Mouse (Mus musculus) hindbrain, embryonic 13.5 days (tissue): ENCODE measurements around the gene Pank4. TPM values are rescaled to one million over a fixed set of nuclear protein-coding genes. Genes with fewer than 3 reads are reported as not detected.

Experiments
- ATAC-seq: fragments of 200-750 bp; cut with Nextera tagmentation; 2 replicates; pipeline ENCODE4 v1.8.0; 2017; ENCODE audit warnings: moderate TSS enrichment; ENCODE audit not compliant: low FRiP score
- H3K27ac ChIP-seq: fragments of 300-500 bp; sonication (generic); 2 replicates; pipeline ENCODE4 v1.5.1; 2015; ENCODE audit warnings: inconsistent platforms, mild to moderate bottlenecking, moderate library complexity
- H3K27me3 ChIP-seq: fragments of 300-500 bp; sonication (generic); 2 replicates; pipeline ENCODE4 v1.6.1; 2015; ENCODE audit warnings: mild to moderate bottlenecking, inconsistent platforms
- H3K36me3 ChIP-seq: fragments of 300-500 bp; sonication (generic); 2 replicates; pipeline ENCODE4 v1.6.1; 2015; ENCODE audit warnings: mild to moderate bottlenecking, inconsistent platforms
- H3K4me1 ChIP-seq: fragments of 300-500 bp; sonication (generic); replicated peaks from 2 replicates; pipeline ENCODE4 v1.6.1; 2015; ENCODE audit warnings: inconsistent platforms
- H3K4me2 ChIP-seq: fragments of 300-500 bp; sonication (generic); 2 replicates; pipeline ENCODE4 v1.6.1; 2015; ENCODE audit warnings: inconsistent platforms, mild to moderate bottlenecking, moderate library complexity
- H3K4me3 ChIP-seq: fragments of 300-500 bp; sonication (generic); 2 replicates; pipeline ENCODE4 v1.5.1; 2015; ENCODE audit warnings: mild to moderate bottlenecking, inconsistent platforms
- H3K9ac ChIP-seq: fragments of 300-500 bp; sonication (generic); 2 replicates; pipeline ENCODE4 v1.6.1; 2015; ENCODE audit warnings: mild to moderate bottlenecking, inconsistent platforms
- H3K9me3 ChIP-seq: fragments of 300-500 bp; sonication (generic); 2 replicates; pipeline ENCODE4 v1.6.1; 2016; ENCODE audit warnings: inconsistent platforms
- WGBS: fragments of 180-500 bp; shearing (Covaris S2); methylation state at CpG from one replicate; pipeline ENCODE4 v1.1.7; 2015; 5-methylcytosine and 5-hydroxymethylcytosine counted together
- polyA plus RNA-seq: library from polyadenylated mRNA; unstranded; fragments of >200 nt; fragmentation: Nextera tagmentation; extraction: Ambion mirVana; gene quantifications from 2 replicates; pipeline ENCODE4 v1.2.1, GENCODE M21; 2015

The Pank4 gene
- polyA plus RNA-seq, 1 experiment from 2014 or later = 37.4 TPM

- peak within 1 kb of the TSS; percentile 97 for H3K27ac ChIP-seq
- H3K36me3 ChIP-seq = no peaks in the 10 kb centered on the region
- ATAC-seq = peak; percentile 55
- under 1% methylated on average over 60 of the region's 65 CpGs for WGBS
- H3K9ac ChIP-seq = peak within 1 kb of the TSS; percentile 90
- peak within 1 kb of the TSS; percentile 89 for H3K4me2 ChIP-seq
- H3K27me3 ChIP-seq = peaks cover 42% of the 10 kb centered on the region
- H3K9me3 ChIP-seq = no peaks in the 10 kb centered on the region
- peak within 1 kb of the TSS; percentile 78 for H3K4me3 ChIP-seq
- peaks cover 81% of the 10 kb centered on the region for H3K4me1 ChIP-seq
Observed at GRCm38 (mm10) chr4:154960690-154961225, 3.2 kb upstream of the Pank4 start, which contains the start of gene Hes5. Gene Hes5 (plus strand): TSS chr4:154960923.

- Histone ChIP-seq H3K27ac (peak overlapping the region; percentile 97), H3K27me3 (peaks cover 42% of the 10 kb centered on the region), H3K9ac (peak overlapping the region; percentile 90), H3K4me1 (peaks cover 86% of the 10 kb centered on the region), H3K9me3 (no peaks in the 10 kb centered on the region), H3K4me3 (peak overlapping the region; percentile 78), H3K4me2 (peak overlapping the region; percentile 89), H3K36me3 (no peaks in the 10 kb centered on the region)
- no peak for ATAC-seq
- under 1% methylated on average over 47 of the region's 47 CpGs for WGBS
Observed at GRCm38 (mm10) chr4:154961226-154961738, 2.6 kb upstream of the Pank4 start.

- Histone ChIP-seq H3K27ac (peak overlapping the region; percentile 97), H3K4me3 (peak overlapping the region; percentile 78), H3K4me2 (peak overlapping the region; percentile 89), H3K9me3 (no peaks in the 10 kb centered on the region), H3K36me3 (no peaks in the 10 kb centered on the region), H3K4me1 (peaks cover 89% of the 10 kb centered on the region), H3K9ac (peak overlapping the region; percentile 90), H3K27me3 (peaks cover 39% of the 10 kb centered on the region)
- 3% methylated on average over 13 of the region's 13 CpGs for WGBS
- ATAC-seq = no peak
Observed at GRCm38 (mm10) chr4:154961911-154962310, 2.0 kb upstream of the Pank4 start.

- Histone ChIP-seq H3K27ac (peak overlapping the region; percentile 97), H3K27me3 (peaks cover 37% of the 10 kb centered on the region), H3K36me3 (no peaks in the 10 kb centered on the region; the same call in 1 of the 2 replicates), H3K4me1 (peaks cover 84% of the 10 kb centered on the region), H3K4me2 (peak overlapping the region; percentile 89), H3K9ac (peak overlapping the region; percentile 90), H3K9me3 (no peaks in the 10 kb centered on the region), H3K4me3 (peak overlapping the region; percentile 78)
- 44% methylated on average over 7 of the region's 7 CpGs for WGBS
- no peak for ATAC-seq
Observed at GRCm38 (mm10) chr4:154962683-154963082, 1.2 kb upstream of the Pank4 start.

- peak overlapping the region; percentile 89 for H3K4me2 ChIP-seq
- 12% methylated on average over 11 of the region's 11 CpGs for WGBS
- no peaks in the 10 kb centered on the region; the same call in 1 of the 2 replicates for H3K36me3 ChIP-seq
- peak overlapping the region; percentile 78 for H3K4me3 ChIP-seq
- H3K27ac ChIP-seq = peak overlapping the region; percentile 97
- peak overlapping the region; percentile 90 for H3K9ac ChIP-seq
- peaks cover 79% of the 10 kb centered on the region for H3K4me1 ChIP-seq
- H3K9me3 ChIP-seq = no peaks in the 10 kb centered on the region
- H3K27me3 ChIP-seq = peaks cover 37% of the 10 kb centered on the region
- ATAC-seq = no peak
Observed at GRCm38 (mm10) chr4:154963190-154963836, 610 bp upstream of the Pank4 start.

- peak overlapping the region; percentile 97 for H3K27ac ChIP-seq
- WGBS = under 1% methylated on average over 36 of the region's 36 CpGs
- H3K27me3 ChIP-seq = peaks cover 25% of the 10 kb centered on the region
- H3K4me2 ChIP-seq = peak overlapping the region; percentile 89
- H3K36me3 ChIP-seq = peaks cover 9% of the 10 kb centered on the region
- H3K9ac ChIP-seq = peak overlapping the region; percentile 90
- peak; percentile 3; the same call in 1 of the 2 replicates for ATAC-seq
- H3K4me3 ChIP-seq = peak overlapping the region; percentile 78
- no peaks in the 10 kb centered on the region for H3K9me3 ChIP-seq
- H3K4me1 ChIP-seq = peaks cover 65% of the 10 kb centered on the region
Observed at GRCm38 (mm10) chr4:154964581-154965235, 785 bp downstream of the Pank4 start.

GRCm38 (mm10) chr4:154965856-154966255, 1.9 kb downstream of the Pank4 start:
- Histone ChIP-seq H3K27me3 (peaks cover 17% of the 10 kb centered on the region; the same call in 1 of the 2 replicates), H3K4me1 (peaks cover 55% of the 10 kb centered on the region), H3K27ac (peak overlapping the region; percentile 97; the same call in 1 of the 2 replicates), H3K4me3 (0 out of 2 replicates have a peak overlapping the region, but pooled peaks have one; percentile 4), H3K9ac (peak overlapping the region; percentile 90), H3K4me2 (peak overlapping the region; percentile 89), H3K36me3 (peaks cover 20% of the 10 kb centered on the region), H3K9me3 (no peaks in the 10 kb centered on the region)
- no peak for ATAC-seq
- WGBS = 73% methylated on average over 3 of the region's 3 CpGs

GRCm38 (mm10) chr4:154967173-154967572, 3.2 kb downstream of the Pank4 start:
- Histone ChIP-seq H3K27me3 (0 out of 2 replicates have a peak, but pooled peaks cover 7% of the 10 kb centered on the region), H3K27ac (no peak overlapping the region), H3K36me3 (peaks cover 33% of the 10 kb centered on the region), H3K9me3 (no peaks in the 10 kb centered on the region), H3K9ac (no peak overlapping the region), H3K4me3 (no peak overlapping the region), H3K4me2 (no peak overlapping the region), H3K4me1 (peaks cover 42% of the 10 kb centered on the region)
- 53% methylated on average over 5 of the region's 5 CpGs for WGBS
- no peak for ATAC-seq

GRCm38 (mm10) chr4:154972546-154972945, 8.6 kb downstream of the Pank4 start:
- Histone ChIP-seq H3K36me3 (peaks cover 87% of the 10 kb centered on the region), H3K9me3 (no peaks in the 10 kb centered on the region), H3K27ac (no peak overlapping the region), H3K4me1 (peaks cover 2% of the 10 kb centered on the region; the same call in 1 of the 2 replicates), H3K4me3 (no peak overlapping the region), H3K4me2 (no peak overlapping the region), H3K9ac (no peak overlapping the region), H3K27me3 (no peaks in the 10 kb centered on the region)
- 96% methylated on average over 12 of the region's 12 CpGs for WGBS
- no peak for ATAC-seq

- ATAC-seq = no peak
- Histone ChIP-seq H3K4me1 (no peaks in the 10 kb centered on the region), H3K27me3 (no peaks in the 10 kb centered on the region), H3K4me2 (no peak overlapping the region), H3K36me3 (peaks cover 100% of the 10 kb centered on the region), H3K9ac (no peak overlapping the region), H3K27ac (no peak overlapping the region), H3K4me3 (no peak overlapping the region), H3K9me3 (no peaks in the 10 kb centered on the region)
- 94% methylated on average over 11 of the region's 11 CpGs for WGBS
Observed at GRCm38 (mm10) chr4:154974163-154974611, 10.3 kb downstream of the Pank4 start.

- Histone ChIP-seq H3K36me3 (peaks cover 63% of the 10 kb centered on the region), H3K27ac (no peak overlapping the region)
- WGBS = 88% methylated on average over 4 of the region's 4 CpGs
Observed at GRCm38 (mm10) chr4:154980110-154980509, 16.2 kb downstream of the Pank4 start.

GRCm38 (mm10) chr4:154981076-154981475, 17.2 kb downstream of the Pank4 start:
- Histone ChIP-seq H3K4me3 (no peak overlapping the region), H3K9me3 (no peaks in the 10 kb centered on the region), H3K27me3 (peaks cover 21% of the 10 kb centered on the region), H3K4me1 (peaks cover 16% of the 10 kb centered on the region), H3K4me2 (no peak overlapping the region), H3K36me3 (peaks cover 54% of the 10 kb centered on the region), H3K27ac (no peak overlapping the region; the same call in 1 of the 2 replicates), H3K9ac (no peak overlapping the region)
- ATAC-seq = peak; percentile 19; the same call in 1 of the 2 replicates
- 86% methylated on average over 6 of the region's 6 CpGs for WGBS

More at GRCm38 (mm10) chr4:154980110-154980509, 16.2 kb downstream of the Pank4 start:
- no peak for ATAC-seq
- H3K9me3 ChIP-seq = no peaks in the 10 kb centered on the region
- no peak overlapping the region for H3K4me3 ChIP-seq
- no peak overlapping the region for H3K9ac ChIP-seq
- H3K4me2 ChIP-seq = no peak overlapping the region
- peaks cover 11% of the 10 kb centered on the region for H3K4me1 ChIP-seq
- peaks cover 18% of the 10 kb centered on the region for H3K27me3 ChIP-seq
